Comparison of ENCODE assay signal across 19 mouse cellular contexts in genomic region chr5:140910841-140911240, GRCm38 (mm10).
DNase-seq lines count a peak whose midpoint lies in the region; ATAC-seq and TF ChIP-seq lines count a peak whose summit lies in the region.
"Had no signal": no experiment of that assay in that cellular context is flagged by ENCODE, and none has a peak within 500 bp of the region (broad histone marks: within the 10 kb centered on the region; RNA-seq: fewer than 3 reads in every experiment).

No protein-coding gene starts in this region.

- 50% methylated on average over 5 of the region's 5 CpGs for WGBS in midbrain, postnatal 0 days
- WGBS in midbrain, embryonic 16.5 days, result 46% methylated on average over 5 of the region's 5 CpGs

- no peaks in the 10 kb centered on the region for H3K4me1 ChIP-seq in midbrain, postnatal 0 days (ENCODE audit: insufficient read depth, low read length)
- H3K4me1 ChIP-seq in midbrain, embryonic 16.5 days (ENCODE audit: control insufficient read depth, insufficient read depth, low read length), result no peaks in the 10 kb centered on the region
- H3K4me1 ChIP-seq: embryonic facial prominence, embryonic 10.5 days; forebrain, embryonic 15.5 days; hindbrain, embryonic 13.5 days; intestine, embryonic 15.5 days had no signal

- ATAC-seq in midbrain, postnatal 0 days (ENCODE audit: low FRiP score), result no peak
- ATAC-seq in midbrain, embryonic 16.5 days, result no peak
- ATAC-seq: activated CD4-positive, CD25-positive, alpha-beta regulatory T cell, adult 4 months; forebrain, embryonic 15.5 days; intestine, embryonic 15.5 days; Patski had no signal

- no peak overlapping the region for H3K27ac ChIP-seq in layer of hippocampus, adult 2 months
- no peak overlapping the region for H3K27ac ChIP-seq in midbrain, postnatal 0 days (ENCODE audit: low read depth, low read length)
- H3K27ac ChIP-seq in midbrain, embryonic 16.5 days (ENCODE audit: low read length), result no peak overlapping the region
- H3K27ac ChIP-seq: embryonic facial prominence, embryonic 10.5 days; forebrain, embryonic 15.5 days; hindbrain, embryonic 13.5 days; intestine, embryonic 15.5 days had no signal

- no peaks in the 10 kb centered on the region for H3K27me3 ChIP-seq in midbrain, postnatal 0 days (ENCODE audit: insufficient read depth, low read length)
- no peaks in the 10 kb centered on the region for H3K27me3 ChIP-seq in midbrain, embryonic 16.5 days (ENCODE audit: control insufficient read depth, insufficient read depth, low read depth, low read length)
- H3K27me3 ChIP-seq: CH12.LX; forebrain, embryonic 15.5 days; hindbrain, embryonic 13.5 days; intestine, embryonic 15.5 days had no signal

- no peak overlapping the region for H3K4me3 ChIP-seq in layer of hippocampus, adult 2 months
- H3K4me3 ChIP-seq in midbrain, postnatal 0 days (ENCODE audit: low read depth, low read length), result no peak overlapping the region
- no peak overlapping the region for H3K4me3 ChIP-seq in midbrain, embryonic 16.5 days (ENCODE audit: low read depth, low read length)
- H3K4me3 ChIP-seq: embryonic facial prominence, embryonic 10.5 days; forebrain, embryonic 15.5 days; hindbrain, embryonic 13.5 days; intestine, embryonic 15.5 days had no signal

- H3K4me2 ChIP-seq in midbrain, postnatal 0 days (ENCODE audit: low read depth, low read length, poor library complexity, severe bottlenecking), result no peak overlapping the region
- H3K4me2 ChIP-seq in midbrain, embryonic 16.5 days (ENCODE audit: low read length), result no peak overlapping the region
- H3K4me2 ChIP-seq: forebrain, embryonic 15.5 days; hindbrain, embryonic 13.5 days; intestine, embryonic 15.5 days had no signal

- DNase-seq in cerebellum, postnatal 14 days, result peak; percentile 72 to 81
- no peak for DNase-seq in cerebellum, adult 11 months
- DNase-seq in layer of hippocampus, adult 2 months (ENCODE audit: low spot score in 2 of 2), result peak in 1 of 2 experiments; percentile 10
- DNase-seq in layer of hippocampus, adult 9-10 months (ENCODE audit: low spot score), result no peak
- peak; percentile 49 for DNase-seq in midbrain, postnatal 0 days (ENCODE audit: low spot score)
- DNase-seq: adrenal gland, postnatal 14 days; cerebellum, adult 11-12 months; gastrocnemius, postnatal 36 days; heart, adult 11 months; heart, postnatal 10 days; heart, postnatal 4 days had no signal

- H3K9me3 ChIP-seq in midbrain, postnatal 0 days (ENCODE audit: low read length), result no peaks in the 10 kb centered on the region
- H3K9me3 ChIP-seq in midbrain, embryonic 16.5 days (replicated peaks; ENCODE audit: control insufficient read depth, low read length, poor library complexity, severe bottlenecking), result no peaks in the 10 kb centered on the region; the same call in 1 of the 2 replicates
- H3K9me3 ChIP-seq: forebrain, embryonic 15.5 days; intestine, embryonic 15.5 days had no signal

- no peak overlapping the region for H3K9ac ChIP-seq in midbrain, postnatal 0 days (replicated peaks; ENCODE audit: low read length, poor library complexity, severe bottlenecking)
- H3K9ac ChIP-seq in midbrain, embryonic 16.5 days (ENCODE audit: low read depth, low read length), result no peak overlapping the region
- H3K9ac ChIP-seq: forebrain, embryonic 15.5 days; hindbrain, embryonic 13.5 days; intestine, embryonic 15.5 days had no signal

- TF ChIP-seq CTCF in layer of hippocampus, adult 2 months (conservative IDR thresholded peaks at IDR 0.05), result 0 out of 2 replicates have a peak, but pooled peaks have one; percentile 14
- TF ChIP-seq CTCF in midbrain, postnatal 0 days (IDR thresholded peaks at IDR 0.05), result no peak

- H3K36me3 ChIP-seq in midbrain, postnatal 0 days (ENCODE audit: insufficient read depth, low read length), result no peaks in the 10 kb centered on the region
- H3K36me3 ChIP-seq in midbrain, embryonic 16.5 days (ENCODE audit: control insufficient read depth, insufficient read depth, low read length), result no peaks in the 10 kb centered on the region
- H3K36me3 ChIP-seq: embryonic facial prominence, embryonic 10.5 days; forebrain, embryonic 15.5 days; hindbrain, embryonic 13.5 days; intestine, embryonic 15.5 days had no signal

Comparison
In these comparisons a context has a peak if more than half of its experiments do, and no peak if none do; other contexts are left out.
1. DNase-seq: peak in cerebellum, postnatal 14 days (2 of 2) and midbrain, postnatal 0 days (single experiment); none in cerebellum, adult 11 months (single experiment) and layer of hippocampus, adult 9-10 months (single experiment).